Mouse (Mus musculus) bone marrow macrophage, adult 2 months (primary cell): ENCODE results near the gene Lrrc29. TPM values are rescaled to one million over a fixed set of nuclear protein-coding genes. Genes with fewer than 3 reads are reported as not detected.

ENCODE experiments used
- H3K27ac ChIP-seq: 2 replicates; pipeline ENCODE4 v1.5.1; 2012; ENCODE audit warnings: low read depth, low read length; ENCODE audit not compliant: insufficient read depth
- H3K4me1 ChIP-seq: 2 replicates; pipeline ENCODE4 v1.6.1; 2012; ENCODE audit warnings: low read length; ENCODE audit not compliant: control insufficient read depth, insufficient read depth
- H3K4me3 ChIP-seq: 2 replicates; pipeline ENCODE4 v1.5.1; 2012; ENCODE audit warnings: mild to moderate bottlenecking, low read length, moderate library complexity; ENCODE audit not compliant: insufficient read depth
- CTCF ChIP-seq: IDR thresholded peaks from 2 replicates; pipeline ENCODE4 v1.5.1; 2012; ENCODE audit warnings: low read depth, mild to moderate bottlenecking, low read length, moderate library complexity
- POLR2A ChIP-seq: IDR thresholded peaks from 2 replicates; pipeline ENCODE4 v1.6.1; 2012; ENCODE audit warnings: mild to moderate bottlenecking, low read depth, low read length, borderline replicate concordance
- polyA plus RNA-seq: library from polyadenylated mRNA; stranded (reverse); fragments of >200 nt; gene quantifications from 2 replicates; pipeline ENCODE4 v1.2.4, GENCODE M21; 2012; ENCODE audit not compliant: missing spikeins, insufficient read depth, insufficient read length

Lrrc29 gene
- polyA plus RNA-seq, 1 experiment = 3.1 TPM

GRCm38 (mm10) chr8:105290554-105291314 is 35.3 kb downstream of the Lrrc29 start:
- H3K27ac ChIP-seq = no peak overlapping the region
- TF ChIP-seq POLR2A = no peak
- TF ChIP-seq CTCF = peak; percentile 83
- H3K4me1 ChIP-seq = peaks cover 11% of the 10 kb centered on the region
- H3K4me3 ChIP-seq = no peak overlapping the region

GRCm38 (mm10) chr8:105289805-105290460 is 36.1 kb downstream of the Lrrc29 start, which contains the start of gene 4931428F04Rik:
TSS of gene 4931428F04Rik (minus strand) at chr8:105289864.
- peak within 1 kb of the TSS; percentile 70 for H3K4me3 ChIP-seq
- H3K27ac ChIP-seq = peak within 1 kb of the TSS; percentile 53
- peaks cover 10% of the 10 kb centered on the region; the same call in 1 of the 2 replicates for H3K4me1 ChIP-seq
- TF ChIP-seq CTCF (no peak; the same call in 1 of the 2 replicates), POLR2A (no peak)

- TF ChIP-seq CTCF (no peak), POLR2A (no peak)
- H3K4me1 ChIP-seq = peaks cover 10% of the 10 kb centered on the region; the same call in 1 of the 2 replicates
- H3K27ac ChIP-seq = peak overlapping the region; percentile 53
- H3K4me3 ChIP-seq = peak overlapping the region; percentile 70
These were observed 36.9 kb downstream of the Lrrc29 start for GRCm38 (mm10) chr8:105288958-105289732.

GRCm38 (mm10) chr8:105288231-105288630 is 37.8 kb downstream of the Lrrc29 start:
- Histone ChIP-seq H3K27ac (no peak overlapping the region), H3K4me1 (peaks cover 10% of the 10 kb centered on the region; the same call in 1 of the 2 replicates), H3K4me3 (no peak overlapping the region)
- TF ChIP-seq CTCF (no peak), POLR2A (no peak)

GRCm38 (mm10) chr8:105286907-105287306 is 39.2 kb downstream of the Lrrc29 start:
- Histone ChIP-seq H3K4me3 (no peak overlapping the region), H3K27ac (no peak overlapping the region), H3K4me1 (peaks cover 10% of the 10 kb centered on the region; the same call in 1 of the 2 replicates)
- TF ChIP-seq CTCF (no peak), POLR2A (no peak)

GRCm38 (mm10) chr8:105285514-105285913 is 40.6 kb downstream of the Lrrc29 start:
- H3K27ac ChIP-seq = no peak overlapping the region
- no peak for TF ChIP-seq POLR2A
- TF ChIP-seq CTCF = no peak
- peaks cover 9% of the 10 kb centered on the region; the same call in 1 of the 2 replicates for H3K4me1 ChIP-seq

GRCm38 (mm10) chr8:105283074-105283473 is 43.0 kb downstream of the Lrrc29 start:
- no peak overlapping the region for H3K4me3 ChIP-seq
- H3K27ac ChIP-seq = no peak overlapping the region
- TF ChIP-seq POLR2A (no peak), CTCF (no peak; the same call in 1 of the 2 replicates)
- H3K4me1 ChIP-seq = peaks cover 3% of the 10 kb centered on the region; the same call in 1 of the 2 replicates

More at GRCm38 (mm10) chr8:105285514-105285913, 40.6 kb downstream of the Lrrc29 start:
- H3K4me3 ChIP-seq = no peak overlapping the region

GRCm38 (mm10) chr8:105282239-105282638 is 43.8 kb downstream of the Lrrc29 start:
- Histone ChIP-seq H3K4me1 (peaks cover 3% of the 10 kb centered on the region; the same call in 1 of the 2 replicates), H3K27ac (no peak overlapping the region), H3K4me3 (no peak overlapping the region)
- no peak for TF ChIP-seq CTCF
- TF ChIP-seq POLR2A = no peak

GRCm38 (mm10) chr8:105281821-105282220 is 44.3 kb downstream of the Lrrc29 start:
- peaks cover 3% of the 10 kb centered on the region; the same call in 1 of the 2 replicates for H3K4me1 ChIP-seq
- no peak for TF ChIP-seq POLR2A
- no peak for TF ChIP-seq CTCF
- no peak overlapping the region for H3K27ac ChIP-seq

More at GRCm38 (mm10) chr8:105281821-105282220, 44.3 kb downstream of the Lrrc29 start:
- H3K4me3 ChIP-seq = no peak overlapping the region
